Mouse (Mus musculus) MEL (cell line): ENCODE measurements at regions not wholly inside any gene's neighbourhood (a gene's known extent, or its start where the extent isn't known, plus 50 kb on each side); places are given as distances from the start of the nearest gene placed in this dataset.
A peak's percentile ranks its signal among the peaks of the same experiment; 100 is the strongest.

ENCODE experiments used
- DNase-seq: peaks from one replicate; pipeline ENCODE4 v3.0.0; 2011; ENCODE audit warnings: low read depth, low spot score
- H3K27ac ChIP-seq: 2 replicates; pipeline ENCODE4 v1.5.1; 2012; ENCODE audit warnings: low read depth, mild to moderate bottlenecking, control low read depth, low read length, moderate library complexity; ENCODE audit not compliant: control insufficient read depth
- H3K27me3 ChIP-seq, 2 experiments: fragments of 150-350 bp in 1 of 2; sonication (generic) in 1 of 2; 2 replicates each; pipeline ENCODE4 v1.6.1; 2012; ENCODE audit warnings: low read length in 2 of 2, mild to moderate bottlenecking in 2 of 2, improper control_type of control experiment in 1 of 2, moderate library complexity in 1 of 2; ENCODE audit not compliant: insufficient read depth in 2 of 2, control insufficient read depth in 1 of 2
- H3K36me3 ChIP-seq, 2 experiments: 2 replicates each; pipeline ENCODE4 v1.6.1; 2012 to 2014; ENCODE audit warnings: low read length in 2 of 2, improper control_type of control experiment in 1 of 2, inconsistent platforms in 1 of 2, mild to moderate bottlenecking in 1 of 2; ENCODE audit not compliant: insufficient read depth in 2 of 2, control insufficient read depth in 1 of 2
- H3K4me1 ChIP-seq, 2 experiments: fragments of 150-350 bp in 1 of 2; sonication (generic) in 1 of 2; 2 replicates each; pipeline ENCODE4 v1.6.1; 2012; ENCODE audit warnings: low read length in 2 of 2, improper control_type of control experiment in 1 of 2, mild to moderate bottlenecking in 1 of 2; ENCODE audit not compliant: insufficient read depth in 2 of 2, control insufficient read depth in 1 of 2
- H3K4me3 ChIP-seq, 2 experiments: fragments of 150-350 bp in 1 of 2; sonication (generic) in 1 of 2; 2 replicates each; pipeline ENCODE4 v1.5.1; 2012; ENCODE audit warnings: low read depth in 2 of 2, low read length in 2 of 2, mild to moderate bottlenecking in 2 of 2, moderate library complexity in 2 of 2, control low read depth in 1 of 2, improper control_type of control experiment in 1 of 2; ENCODE audit not compliant: control insufficient read depth in 1 of 2, insufficient read depth in 1 of 2
- H3K79me2 ChIP-seq: 2 replicates; pipeline ENCODE4 v1.6.1; 2012; ENCODE audit warnings: mild to moderate bottlenecking, low read length, moderate library complexity; ENCODE audit not compliant: control insufficient read depth, poor library complexity, insufficient read depth
- H3K9ac ChIP-seq: 2 replicates; pipeline ENCODE4 v1.6.1; 2012; ENCODE audit warnings: low read depth, mild to moderate bottlenecking, control low read depth, low read length, moderate library complexity; ENCODE audit not compliant: control insufficient read depth, poor library complexity, severe bottlenecking
- H3K9me3 ChIP-seq: fragments of 150-350 bp; sonication (generic); replicated peaks from 2 replicates; pipeline ENCODE4 v1.6.1; 2012; ENCODE audit warnings: mild to moderate bottlenecking, low read length, improper control_type of control experiment, moderate library complexity; ENCODE audit not compliant: insufficient read depth
- CHD1 ChIP-seq: IDR thresholded peaks from 2 replicates; pipeline ENCODE4 v1.6.1; 2012; ENCODE audit warnings: low read depth, mild to moderate bottlenecking, inconsistent platforms, low read length, improper control_type of control experiment
- CHD2 ChIP-seq: IDR thresholded peaks from 2 replicates; pipeline ENCODE4 v1.6.1; 2011; ENCODE audit warnings: low read length, improper control_type of control experiment
- CTCF ChIP-seq, 3 experiments: IDR thresholded peaks in 2 of 3; conservative IDR thresholded peaks in 1 of 3; 2 replicates each; pipeline ENCODE4 v1.5.1; 2011 to 2012; ENCODE audit warnings: low read length in 3 of 3, low read depth in 2 of 3, mild to moderate bottlenecking in 2 of 3, improper control_type of control experiment in 1 of 3, inconsistent platforms in 1 of 3, mixed read lengths in 1 of 3, moderate library complexity in 1 of 3; ENCODE audit not compliant: control insufficient read depth in 1 of 3, insufficient read depth in 1 of 3, poor library complexity in 1 of 3, severe bottlenecking in 1 of 3
- ELF1 ChIP-seq: IDR thresholded peaks from 2 replicates; pipeline ENCODE4 v1.6.1; 2014; ENCODE audit warnings: low read depth, mild to moderate bottlenecking, inconsistent platforms, low read length, improper control_type of control experiment, moderate library complexity
- EP300 ChIP-seq, 2 experiments: IDR thresholded peaks; 2 replicates each; pipeline ENCODE4 v1.6.1; 2011; ENCODE audit warnings: improper control_type of control experiment in 2 of 2, low read length in 2 of 2, low read depth in 1 of 2, mild to moderate bottlenecking in 1 of 2
- JUND ChIP-seq: IDR thresholded peaks from 2 replicates; pipeline ENCODE4 v1.6.1; 2011; ENCODE audit warnings: low read depth, mild to moderate bottlenecking, improper control_type of control experiment, low read length
- MAX ChIP-seq: IDR thresholded peaks from 2 replicates; pipeline ENCODE4 v1.6.1; 2011; ENCODE audit warnings: low read length, improper control_type of control experiment
- MYB ChIP-seq: IDR thresholded peaks from 2 replicates; pipeline ENCODE4 v1.6.1; 2011; ENCODE audit warnings: mild to moderate bottlenecking, low read depth, low read length, improper control_type of control experiment
- NELFE ChIP-seq: IDR thresholded peaks from 2 replicates; pipeline ENCODE4 v1.6.1; 2011; ENCODE audit warnings: low read depth, low read length, improper control_type of control experiment
- NRF1 ChIP-seq: IDR thresholded peaks from 2 replicates; pipeline ENCODE4 v1.6.1; 2014; ENCODE audit warnings: low read depth, mild to moderate bottlenecking, inconsistent platforms, low read length, improper control_type of control experiment, moderate library complexity; ENCODE audit not compliant: poor library complexity, insufficient read depth, severe bottlenecking
- POLR2AphosphoS5 ChIP-seq: IDR thresholded peaks from 2 replicates; pipeline ENCODE4 v1.6.1; 2012; ENCODE audit warnings: low read depth, borderline replicate concordance, mild to moderate bottlenecking, inconsistent platforms, low read length, moderate library complexity, mixed read lengths
- RAD21 ChIP-seq: IDR thresholded peaks from 2 replicates; pipeline ENCODE4 v1.6.1; 2011; ENCODE audit warnings: mild to moderate bottlenecking, low read depth, low read length, improper control_type of control experiment
- SMC3 ChIP-seq: IDR thresholded peaks from 2 replicates; pipeline ENCODE4 v1.6.1; 2011; ENCODE audit warnings: low read depth, low read length, improper control_type of control experiment
- UBTF ChIP-seq: IDR thresholded peaks from 2 replicates; pipeline ENCODE4 v1.6.1; 2012; ENCODE audit warnings: low read depth, mild to moderate bottlenecking, inconsistent platforms, low read length, improper control_type of control experiment, moderate library complexity, borderline replicate concordance; ENCODE audit not compliant: insufficient read depth
- ZC3H11A ChIP-seq: IDR thresholded peaks from 2 replicates; pipeline ENCODE4 v1.6.1; 2012; ENCODE audit warnings: low read depth, mild to moderate bottlenecking, inconsistent platforms, low read length, improper control_type of control experiment
- ZNF384 ChIP-seq: IDR thresholded peaks from 2 replicates; pipeline ENCODE4 v1.6.1; 2012; ENCODE audit warnings: low read depth, mild to moderate bottlenecking, inconsistent platforms, low read length, improper control_type of control experiment

GRCm38 (mm10) chr13:44285881-44286280, 443.4 kb upstream of the Jarid2 start:
- Histone ChIP-seq H3K36me3 (no peaks in the 10 kb centered on the region), H3K4me3 (no peak overlapping the region), H3K9ac (no peak overlapping the region), H3K27me3 (no peaks in the 10 kb centered on the region), H3K79me2 (no peaks in the 10 kb centered on the region), H3K27ac (no peak overlapping the region), H3K4me1 (no peaks in the 10 kb centered on the region), H3K9me3 (no peaks in the 10 kb centered on the region)
- no peak for DNase-seq
- no peak for TF ChIP-seq ZNF384
- TF ChIP-seq CTCF (IDR thresholded peaks at IDR 0.05 in 2 of 3, conservative IDR thresholded peaks at IDR 0.05 in 1 of 3; ENCODE audit: control insufficient read depth in 1 of 3, insufficient read depth in 1 of 3, low read depth in 2 of 3, low read length in 3 of 3, poor library complexity in 1 of 3, severe bottlenecking in 1 of 3) = no peak
- TF ChIP-seq POLR2AphosphoS5 = no peak
- TF ChIP-seq ZC3H11A = no peak
- TF ChIP-seq JUND = no peak
- TF ChIP-seq NELFE = no peak
- no peak for TF ChIP-seq SMC3

DNA sequence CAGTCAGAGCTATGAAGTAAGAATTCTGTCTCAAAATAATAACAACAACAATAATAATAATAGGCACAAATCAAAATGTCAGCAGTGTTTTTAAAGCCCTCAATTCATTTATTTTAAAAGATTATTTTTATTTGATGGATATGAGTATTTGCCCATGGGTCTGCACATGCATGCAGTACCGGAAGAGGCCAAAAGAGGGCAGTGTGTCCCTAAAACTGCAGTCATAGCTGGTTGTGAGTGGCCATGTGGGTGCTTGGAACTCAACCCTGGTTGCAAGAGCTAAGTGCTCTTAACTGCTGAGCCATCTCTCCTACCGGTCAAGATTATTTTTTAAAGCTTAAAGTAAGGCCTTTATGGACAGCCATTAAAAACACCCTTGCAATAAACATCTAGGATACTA, 439.1 kb upstream of the Jarid2 start:
- no peaks in the 10 kb centered on the region for H3K4me1 ChIP-seq
- peak; percentile 18 for DNase-seq
- H3K27me3 ChIP-seq = no peaks in the 10 kb centered on the region
- H3K9me3 ChIP-seq = no peaks in the 10 kb centered on the region
- no peaks in the 10 kb centered on the region for H3K36me3 ChIP-seq
- no peak overlapping the region for H3K4me3 ChIP-seq
- TF ChIP-seq ZC3H11A (0 out of 2 replicates have a peak, but pooled peaks have one; percentile 22), NELFE (no peak), NRF1 (no peak), RAD21 (peak; percentile 58), SMC3 (peak; percentile 60), ELF1 (no peak), CTCF (IDR thresholded peaks at IDR 0.05 in 2 of 3, conservative IDR thresholded peaks at IDR 0.05 in 1 of 3; ENCODE audit: control insufficient read depth in 1 of 3, insufficient read depth in 1 of 3, low read depth in 2 of 3, low read length in 3 of 3, poor library complexity in 1 of 3, severe bottlenecking in 1 of 3) (peak; percentile 52 to 64 (median 54))
- no peaks in the 10 kb centered on the region for H3K79me2 ChIP-seq
- no peak overlapping the region for H3K27ac ChIP-seq
- no peak overlapping the region for H3K9ac ChIP-seq

- no peaks in the 10 kb centered on the region for H3K9me3 ChIP-seq
- H3K27ac ChIP-seq = no peak overlapping the region
- H3K36me3 ChIP-seq = no peaks in the 10 kb centered on the region
- TF ChIP-seq UBTF = no peak
- no peak for TF ChIP-seq CHD1
- TF ChIP-seq MYB = no peak
- no peak for TF ChIP-seq MAX
- TF ChIP-seq SMC3 = no peak
- TF ChIP-seq ELF1 = no peak
- no peak for TF ChIP-seq CHD2
- no peak for TF ChIP-seq EP300 (IDR thresholded peaks at IDR 0.05; ENCODE audit: low read depth in 1 of 2, low read length in 2 of 2)
- no peak for TF ChIP-seq ZNF384
- TF ChIP-seq NRF1 = no peak
- DNase-seq = no peak
- H3K9ac ChIP-seq = no peak overlapping the region
- no peaks in the 10 kb centered on the region for H3K79me2 ChIP-seq
- H3K4me1 ChIP-seq = no peaks in the 10 kb centered on the region
- no peaks in the 10 kb centered on the region for H3K27me3 ChIP-seq
- no peak overlapping the region for H3K4me3 ChIP-seq
Measured at GRCm38 (mm10) chr13:44292476-44293056, 436.7 kb upstream of the Jarid2 start.
